Mouse (Mus musculus) small intestine, adult 2 months (tissue): Measurements from ENCODE around the gene Lypd3. TPM values are rescaled to one million over a fixed set of nuclear protein-coding genes. Genes with fewer than 3 reads are reported as not detected.
"Not testable (repeated sequence)": the region's sequence is repeated elsewhere in the genome, so short reads cannot be mapped to it uniquely, and the experiment has no call there.

Source experiments
- H3K27ac ChIP-seq: fragments of 200-500 bp; 2 replicates; pipeline ENCODE4 v1.5.1; 2012; ENCODE audit warnings: low read depth, low read length, control low read depth, inconsistent platforms; ENCODE audit not compliant: insufficient read depth
- H3K27me3 ChIP-seq: fragments of 200-500 bp; 2 replicates; pipeline ENCODE4 v1.6.1; 2012; ENCODE audit warnings: mild to moderate bottlenecking, moderate library complexity, low read length, inconsistent platforms; ENCODE audit not compliant: control insufficient read depth, insufficient read depth
- H3K36me3 ChIP-seq: fragments of 200-500 bp; 2 replicates; pipeline ENCODE4 v1.6.1; 2012; ENCODE audit warnings: mild to moderate bottlenecking, low read length, control low read depth, inconsistent platforms; ENCODE audit not compliant: control insufficient read depth, insufficient read depth
- H3K4me1 ChIP-seq: fragments of 200-500 bp; 2 replicates; pipeline ENCODE4 v1.6.1; 2012; ENCODE audit warnings: low read length, inconsistent platforms, mixed read lengths; ENCODE audit not compliant: control insufficient read depth, insufficient read depth, insufficient read length
- H3K4me3 ChIP-seq: fragments of 200-500 bp; 2 replicates; pipeline ENCODE4 v1.5.1; 2012; ENCODE audit warnings: low read depth, mild to moderate bottlenecking, control low read depth, inconsistent platforms, low read length, moderate library complexity
- CTCF ChIP-seq: fragments of 200-500 bp; IDR thresholded peaks from 2 replicates; pipeline ENCODE4 v1.5.1; 2012; ENCODE audit warnings: low read depth, mild to moderate bottlenecking, control low read depth, inconsistent platforms, low read length, moderate library complexity, mixed read lengths; ENCODE audit not compliant: insufficient replicate concordance, insufficient read length; ENCODE audit errors: extremely low read depth
- POLR2A ChIP-seq: fragments of 200-500 bp; IDR thresholded peaks from 2 replicates; pipeline ENCODE4 v1.6.1; 2012; ENCODE audit warnings: low read depth, mild to moderate bottlenecking, control low read depth, inconsistent platforms, low read length, moderate library complexity
- WGBS: fragments of 180-500 bp; shearing (Covaris S2); methylation state at CpG from one replicate; pipeline ENCODE4 v1.1.7; 2018; 5-methylcytosine and 5-hydroxymethylcytosine counted together
- polyA plus RNA-seq: library from polyadenylated mRNA; depleted of rRNA; stranded (reverse); fragments of >200 nt; gene quantifications from 2 replicates; pipeline ENCODE4 v1.2.3, GENCODE M21; 2012; rRNA removed

The Lypd3 gene
- polyA plus RNA-seq, 1 experiment: 0.70 TPM

DNA sequence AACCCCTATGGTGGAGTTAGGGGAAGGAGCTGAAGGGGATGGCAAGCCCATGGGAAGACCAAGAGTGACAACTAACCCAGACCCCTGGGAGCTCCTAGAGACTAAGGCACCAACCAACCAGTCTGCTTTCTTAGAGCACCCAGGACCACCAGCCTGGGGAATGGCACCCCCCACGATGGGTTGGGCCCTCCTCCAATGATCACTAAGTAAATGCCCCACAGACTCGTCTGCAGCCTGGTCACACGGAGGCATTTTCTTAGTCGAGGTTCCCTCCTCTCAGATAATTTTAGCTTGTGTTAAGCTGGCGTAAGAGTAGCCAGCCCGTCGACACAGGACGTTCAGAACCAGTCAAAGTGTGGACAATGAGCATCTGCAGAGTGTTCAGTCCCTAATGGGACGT lies 28.6 kb downstream of the Lypd3 start:
- Histone ChIP-seq H3K4me3 (no peak overlapping the region), H3K36me3 (no peaks in the 10 kb centered on the region), H3K27ac (no peak overlapping the region), H3K27me3 (no peaks in the 10 kb centered on the region), H3K4me1 (no peaks in the 10 kb centered on the region)
- WGBS: 77% methylated on average over 9 of the region's 9 CpGs
- TF ChIP-seq POLR2A (no peak), CTCF (no peak)

DNA sequence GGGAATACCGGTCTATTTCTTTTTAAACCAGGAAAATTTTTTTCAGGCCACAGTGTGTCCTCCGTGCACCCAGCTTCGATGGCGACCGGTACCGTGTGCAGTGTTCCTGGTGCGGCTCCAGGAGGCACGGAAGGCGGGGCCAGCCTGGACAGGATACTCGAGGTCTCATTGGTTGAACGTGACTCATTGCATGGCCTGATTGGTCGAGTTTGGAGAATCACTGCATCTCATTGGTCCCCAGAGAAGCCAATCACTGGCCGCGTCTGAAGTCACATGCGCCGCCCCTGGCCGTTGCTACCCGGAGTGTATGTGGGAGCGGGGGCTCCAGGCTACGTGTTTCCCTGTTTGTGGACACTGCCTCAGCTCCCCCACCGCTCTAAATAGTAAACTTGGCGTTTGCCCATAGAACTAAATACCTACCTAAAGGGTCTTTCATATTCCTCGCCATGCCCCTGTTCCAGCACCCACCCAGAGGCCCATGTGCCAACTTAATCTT lies 35.6 kb downstream of the Lypd3 start:
- Histone ChIP-seq H3K27ac (no peak overlapping the region), H3K36me3 (no peaks in the 10 kb centered on the region), H3K4me1 (no peaks in the 10 kb centered on the region), H3K27me3 (no peaks in the 10 kb centered on the region), H3K4me3 (no peak overlapping the region)
- WGBS: 90% methylated on average over 23 of the region's 23 CpGs
- TF ChIP-seq CTCF: no peak
- TF ChIP-seq POLR2A: no peak

DNA sequence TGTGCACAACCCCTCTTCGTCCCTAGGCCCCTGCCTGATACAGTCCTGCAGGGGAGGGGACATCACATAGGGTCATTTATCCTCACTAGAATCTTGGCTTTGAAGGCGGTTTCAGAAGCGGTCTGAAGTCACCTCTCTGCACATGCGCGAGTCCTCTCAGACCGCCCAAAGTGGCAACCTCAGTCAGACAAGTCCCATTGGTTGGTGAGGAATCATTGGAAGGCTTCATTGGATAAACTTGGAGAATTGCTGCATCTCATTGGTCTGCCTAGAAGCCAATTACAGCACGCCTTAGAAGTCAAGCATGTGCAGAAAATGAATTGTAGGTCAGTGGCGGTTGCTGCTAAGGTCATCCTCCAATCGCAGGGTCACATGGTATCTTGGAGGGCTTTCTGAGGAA lies 40.2 kb downstream of the Lypd3 start, which contains the start of gene Tex101:
Gene Tex101 (minus strand): TSS at position 101 of the 400 bp plus-strand sequence.
- Histone ChIP-seq H3K4me1 (no peaks in the 10 kb centered on the region), H3K36me3 (no peaks in the 10 kb centered on the region), H3K27ac (no peak within 1 kb of the TSS), H3K4me3 (no peak within 1 kb of the TSS), H3K27me3 (no peaks in the 10 kb centered on the region)
- no peak for TF ChIP-seq POLR2A
- no peak for TF ChIP-seq CTCF
- WGBS: 85% methylated on average over 9 of the region's 9 CpGs

DNA sequence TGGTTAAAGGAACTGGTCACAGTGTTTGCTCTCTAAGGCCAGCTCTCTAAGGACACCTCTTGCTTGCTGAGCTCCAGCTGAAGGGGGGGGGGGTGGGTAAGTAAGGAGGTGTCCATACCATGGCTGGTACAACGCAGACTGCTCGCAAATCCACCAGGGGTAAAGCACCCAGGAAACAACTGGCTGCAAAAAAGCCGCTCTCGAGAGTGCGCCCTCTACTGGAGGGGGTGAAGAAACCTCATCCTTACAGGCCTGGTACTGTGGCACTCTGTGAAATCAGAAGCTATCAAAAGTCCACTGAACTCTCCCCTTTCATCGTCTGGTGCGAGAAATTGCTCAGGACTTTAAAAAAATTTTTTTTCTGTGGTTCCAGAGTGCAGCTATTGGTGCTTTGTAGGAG lies 47.8 kb downstream of the Lypd3 start:
- not testable (repeated sequence) for H3K4me3 ChIP-seq, H3K27me3 ChIP-seq, H3K36me3 ChIP-seq, H3K27ac ChIP-seq, H3K4me1 ChIP-seq
- WGBS: 65% methylated on average over 7 of the region's 7 CpGs

DNA sequence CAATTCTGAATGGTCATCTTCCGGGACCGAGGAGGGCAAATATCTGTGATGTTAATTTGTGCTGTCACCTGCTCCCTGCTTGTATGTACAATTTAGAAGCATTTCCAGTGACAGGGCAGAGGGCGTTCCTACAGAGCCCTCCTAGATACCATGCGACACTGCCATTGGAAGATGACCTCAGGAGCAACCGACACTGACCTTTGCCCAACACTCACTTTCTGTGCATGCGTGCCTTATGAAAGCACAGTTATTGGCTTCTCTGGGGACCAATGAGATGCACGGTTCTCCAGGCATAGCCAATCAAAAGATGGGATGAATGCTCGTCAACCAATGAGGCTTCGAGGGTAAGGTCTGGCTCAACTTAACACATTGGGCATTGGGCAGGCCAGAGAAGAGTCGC lies 51.2 kb downstream of the Lypd3 start:
- WGBS: 84% methylated on average over 10 of the region's 10 CpGs
- not testable (repeated sequence) for H3K36me3 ChIP-seq, H3K27ac ChIP-seq, H3K4me1 ChIP-seq, H3K4me3 ChIP-seq, H3K27me3 ChIP-seq

Other genes with a start within 250 kb of the Lypd3 start
- gene Smg9, start 236.9 kb upstream of the Lypd3 start, polyA plus RNA-seq: 29.9 and 54.2 TPM in 2 replicates
- gene Irgc1, start 184.3 kb upstream of the Lypd3 start, polyA plus RNA-seq: 0.05 and 0.37 TPM in 2 replicates
- 9.9 and 15.8 TPM in 2 replicates for gene Plaur, start 174.1 kb upstream of the Lypd3 start, polyA plus RNA-seq
- gene Cadm4, start 154.5 kb upstream of the Lypd3 start, polyA plus RNA-seq: 2.9 and 4.7 TPM in 2 replicates
- gene Zfp428, start 129.5 kb upstream of the Lypd3 start, polyA plus RNA-seq: 6.4 and 15.7 TPM in 2 replicates
- not detected in 2 replicates for gene AC161166.1, start 124.1 kb upstream of the Lypd3 start, polyA plus RNA-seq
- 8.5 and 12.3 TPM in 2 replicates for gene Irgq, start 105.9 kb upstream of the Lypd3 start, polyA plus RNA-seq
- 0.13 TPM in 1 of 2 replicates, not detected in the other for gene Pinlyp, start 90.4 kb upstream of the Lypd3 start, polyA plus RNA-seq
- 12.3 and 24.7 TPM in 2 replicates for gene Xrcc1, start 90.3 kb upstream of the Lypd3 start, polyA plus RNA-seq
- gene Ethe1, start 49.0 kb upstream of the Lypd3 start, polyA plus RNA-seq: 44.2 and 47.3 TPM in 2 replicates
- gene Zfp575, start 48.9 kb upstream of the Lypd3 start, polyA plus RNA-seq: 0.62 and 0.79 TPM in 2 replicates
- 2.3 and 7.5 TPM in 2 replicates for gene Phldb3, start 25.8 kb upstream of the Lypd3 start, polyA plus RNA-seq
- gene Tex101, start 40.1 kb downstream of the Lypd3 start, polyA plus RNA-seq: not detected in 2 replicates
- not detected in 2 replicates for gene BC049730, start 72.7 kb downstream of the Lypd3 start, polyA plus RNA-seq
- not detected in 2 replicates for gene Gm4763, start 90.4 kb downstream of the Lypd3 start, polyA plus RNA-seq
- gene Cd177, start 123.8 kb downstream of the Lypd3 start, polyA plus RNA-seq: 3.3 TPM in 2 replicates
- 2.5 and 4.2 TPM in 2 replicates for gene Ceacam10, start 140.7 kb downstream of the Lypd3 start, polyA plus RNA-seq
- not detected in 2 replicates for gene Gm9844, start 225.7 kb downstream of the Lypd3 start, polyA plus RNA-seq
- gene Lypd4, start 233.4 kb downstream of the Lypd3 start, polyA plus RNA-seq: not detected in 2 replicates
- gene Dmrtc2, start 233.5 kb downstream of the Lypd3 start, polyA plus RNA-seq: not detected in 2 replicates
- 254 and 421 TPM in 2 replicates for gene Rps19, start 247.8 kb downstream of the Lypd3 start, polyA plus RNA-seq